Mouse (Mus musculus) ES-E14 (cell line): ENCODE measurements around the gene Abr.

ENCODE experiments used
- CHD2 ChIP-seq: IDR thresholded peaks from 2 replicates; pipeline ENCODE4 v1.6.1; 2014; ENCODE audit warnings: mild to moderate bottlenecking, low read depth, low read length, inconsistent platforms
- MAFK ChIP-seq: IDR thresholded peaks from 2 replicates; pipeline ENCODE4 v1.6.1; 2014; ENCODE audit warnings: mild to moderate bottlenecking, low read depth, low read length, inconsistent platforms; ENCODE audit not compliant: insufficient read depth

GRCm38 (mm10) chr11:76640231-76640630 is 18.1 kb upstream of the Abr start:
- TF ChIP-seq CHD2 (no peak), MAFK (no peak)
